Mouse (Mus musculus): ENCODE results near the gene Gcnt2. TPM values are rescaled to one million over a fixed set of nuclear protein-coding genes. Genes with fewer than 3 reads are reported as not detected.
A peak's percentile ranks its signal among the peaks of the same experiment; 100 is the strongest.

The Gcnt2 gene
- polyA plus RNA-seq, 1 experiment from 2014 or later: 3.6 TPM

DNA sequence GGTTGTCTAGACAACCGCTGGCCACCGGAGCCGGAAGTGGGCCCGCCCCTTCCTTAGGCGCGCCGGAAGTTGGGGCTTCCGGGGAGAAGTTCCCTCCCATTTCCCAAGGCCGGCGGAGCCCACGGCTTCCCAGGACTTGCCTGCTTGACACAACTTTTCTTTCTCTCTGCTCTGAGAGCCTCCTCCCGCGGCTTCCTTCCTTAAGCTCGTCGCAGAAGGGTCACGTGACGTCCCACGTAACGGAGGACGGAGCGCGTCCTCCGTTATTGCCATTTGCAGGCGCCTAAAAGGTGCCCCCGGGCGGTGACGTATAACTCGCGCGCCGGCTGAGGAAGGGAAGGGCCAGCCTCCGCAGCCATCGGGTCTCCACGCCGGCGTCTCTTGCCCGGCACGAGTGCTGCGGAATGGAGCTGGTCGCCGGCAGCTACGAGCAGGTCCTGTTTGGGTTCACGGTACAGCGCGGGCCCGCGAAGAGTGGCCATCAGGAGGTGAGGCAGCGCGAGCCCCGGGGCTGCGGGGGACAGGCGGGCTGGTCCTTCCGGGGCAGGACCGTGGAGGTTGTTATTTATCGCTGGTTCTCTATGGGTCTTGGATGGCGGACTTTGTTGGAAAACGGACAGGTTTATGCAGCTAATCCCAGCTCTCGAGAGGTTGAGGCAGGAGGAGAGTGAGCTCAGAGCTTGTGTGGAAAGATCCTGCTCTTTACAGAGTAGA lies 141.5 kb downstream of the Gcnt2 start, which contains the start of gene Pak1ip1:
Pak1ip1 (plus strand) TSS at position 98 of the 714 bp plus-strand sequence.
- no peaks in the 10 kb centered on the region for H3K27me3 ChIP-seq (ENCODE audit: control insufficient read depth, insufficient read depth, low read length)
- no peaks in the 10 kb centered on the region for H3K4me1 ChIP-seq (ENCODE audit: control insufficient read depth, insufficient read depth, low read length)
- peak within 1 kb of the TSS; percentile 78 for H3K4me2 ChIP-seq (ENCODE audit: low read depth, low read length)
- no peaks in the 10 kb centered on the region for H3K36me3 ChIP-seq (replicated peaks; ENCODE audit: control insufficient read depth, insufficient read depth, low read depth, low read length)
- peak within 1 kb of the TSS; percentile 76 for H3K9ac ChIP-seq (replicated peaks; ENCODE audit: low read length)
- DNase-seq (ENCODE audit: low spot score) (peak; percentile 93), ATAC-seq (replicated peaks; ENCODE audit: insufficient number of reproducible peaks, low FRiP score, low TSS enrichment, low read depth) (peak; percentile 91)
- H3K27ac ChIP-seq (replicated peaks; ENCODE audit: low read depth, low read length): peak within 1 kb of the TSS; percentile 87
- H3K4me3 ChIP-seq (ENCODE audit: low read depth, low read length): peak within 1 kb of the TSS; percentile 89
- under 1% methylated on average over 58 of the region's 58 CpGs for WGBS
- H3K9me3 ChIP-seq (replicated peaks; ENCODE audit: control insufficient read depth, low read length): no peaks in the 10 kb centered on the region

DNA sequence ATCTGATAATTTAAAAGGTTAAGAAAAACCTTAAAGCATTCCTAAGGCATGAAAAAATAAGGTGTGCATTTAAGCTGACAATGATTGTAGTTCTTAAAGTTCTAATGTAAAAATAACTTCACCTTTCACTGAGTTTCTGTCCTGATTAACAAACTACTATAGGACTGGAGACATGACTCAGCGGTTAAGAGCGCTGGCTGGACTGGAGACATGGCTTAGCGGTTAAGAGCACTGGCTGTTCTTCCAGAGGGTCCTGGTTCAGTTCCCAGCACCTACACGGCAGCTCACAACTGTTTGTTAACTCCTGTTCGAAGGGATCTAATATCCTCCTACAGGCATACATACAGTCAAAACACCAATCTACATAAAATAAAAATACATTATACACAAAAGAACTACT lies 142.4 kb downstream of the Gcnt2 start:
- Histone ChIP-seq H3K4me3 (ENCODE audit: low read depth, low read length) (no peak overlapping the region), H3K27ac (replicated peaks; ENCODE audit: low read depth, low read length) (no peak overlapping the region), H3K9me3 (replicated peaks; ENCODE audit: control insufficient read depth, low read length) (no peaks in the 10 kb centered on the region), H3K9ac (replicated peaks; ENCODE audit: low read length) (no peak overlapping the region), H3K4me2 (ENCODE audit: low read depth, low read length) (peak overlapping the region; percentile 27), H3K4me1 (ENCODE audit: control insufficient read depth, insufficient read depth, low read length) (no peaks in the 10 kb centered on the region), H3K36me3 (replicated peaks; ENCODE audit: control insufficient read depth, insufficient read depth, low read depth, low read length) (no peaks in the 10 kb centered on the region), H3K27me3 (ENCODE audit: control insufficient read depth, insufficient read depth, low read length) (no peaks in the 10 kb centered on the region)
- ATAC-seq (replicated peaks; ENCODE audit: insufficient number of reproducible peaks, low FRiP score, low TSS enrichment, low read depth): no peak
- DNase-seq (ENCODE audit: low spot score): no peak
- 81% methylated on average over 5 of the region's 5 CpGs for WGBS

DNA sequence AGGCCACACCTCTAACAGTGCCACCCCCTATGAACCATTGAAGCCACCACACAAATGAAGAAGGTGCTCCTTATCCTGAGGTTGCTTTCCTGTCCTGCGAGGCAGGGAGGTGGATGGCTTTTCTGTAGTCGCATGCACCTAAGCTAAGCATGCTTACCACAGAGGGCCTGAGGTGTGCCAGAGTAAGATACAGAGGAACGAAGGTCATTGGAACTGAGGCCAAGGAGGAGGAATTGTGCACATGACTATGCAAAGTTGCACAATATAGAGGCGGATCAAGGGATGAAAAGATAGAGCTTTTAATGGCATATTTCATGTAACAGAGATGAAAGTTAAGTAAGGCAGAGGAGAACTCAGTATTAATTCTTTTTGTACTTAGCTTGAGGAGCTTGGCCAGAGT lies 146.7 kb downstream of the Gcnt2 start:
- no peak for DNase-seq (ENCODE audit: low spot score)
- Histone ChIP-seq H3K36me3 (replicated peaks; ENCODE audit: control insufficient read depth, insufficient read depth, low read depth, low read length) (peaks cover 9% of the 10 kb centered on the region), H3K4me3 (ENCODE audit: low read depth, low read length) (no peak overlapping the region), H3K9me3 (replicated peaks; ENCODE audit: control insufficient read depth, low read length) (no peaks in the 10 kb centered on the region), H3K27ac (replicated peaks; ENCODE audit: low read depth, low read length) (no peak overlapping the region), H3K9ac (replicated peaks; ENCODE audit: low read length) (no peak overlapping the region), H3K4me2 (ENCODE audit: low read depth, low read length) (no peak overlapping the region), H3K4me1 (ENCODE audit: control insufficient read depth, insufficient read depth, low read length) (no peaks in the 10 kb centered on the region), H3K27me3 (ENCODE audit: control insufficient read depth, insufficient read depth, low read length) (no peaks in the 10 kb centered on the region)
- 90% methylated on average over 4 of the region's 4 CpGs for WGBS
- ATAC-seq (replicated peaks; ENCODE audit: insufficient number of reproducible peaks, low FRiP score, low TSS enrichment, low read depth): no peak

DNA sequence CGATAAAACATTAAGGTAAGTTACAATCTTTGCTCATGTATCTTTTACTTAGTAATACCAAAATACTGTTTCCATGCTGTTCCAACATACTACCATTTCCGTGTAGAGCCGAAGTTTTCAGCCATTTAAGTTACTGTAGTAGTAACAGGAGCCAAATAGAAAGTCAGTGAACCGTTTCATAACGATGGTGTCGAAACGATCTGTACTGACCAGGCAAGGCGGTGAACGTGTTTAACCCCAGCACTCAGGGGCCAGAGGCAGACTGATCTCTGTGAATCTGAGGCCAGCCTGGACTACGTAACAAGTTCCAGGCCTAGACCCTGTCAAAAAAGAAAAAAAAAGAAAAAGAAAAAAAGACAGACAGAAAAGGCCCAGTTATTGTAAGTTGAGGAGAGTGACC lies 148.7 kb downstream of the Gcnt2 start:
- Histone ChIP-seq H3K9ac (replicated peaks; ENCODE audit: low read length) (no peak overlapping the region), H3K4me1 (ENCODE audit: control insufficient read depth, insufficient read depth, low read length) (no peaks in the 10 kb centered on the region), H3K27ac (replicated peaks; ENCODE audit: low read depth, low read length) (no peak overlapping the region), H3K9me3 (replicated peaks; ENCODE audit: control insufficient read depth, low read length) (no peaks in the 10 kb centered on the region), H3K36me3 (replicated peaks; ENCODE audit: control insufficient read depth, insufficient read depth, low read depth, low read length) (peaks cover 12% of the 10 kb centered on the region), H3K4me3 (ENCODE audit: low read depth, low read length) (no peak overlapping the region), H3K27me3 (ENCODE audit: control insufficient read depth, insufficient read depth, low read length) (no peaks in the 10 kb centered on the region), H3K4me2 (ENCODE audit: low read depth, low read length) (no peak overlapping the region)
- ATAC-seq (replicated peaks; ENCODE audit: insufficient number of reproducible peaks, low FRiP score, low TSS enrichment, low read depth): no peak
- no peak for DNase-seq (ENCODE audit: low spot score)
- 94% methylated on average over 10 of the region's 10 CpGs for WGBS

DNA sequence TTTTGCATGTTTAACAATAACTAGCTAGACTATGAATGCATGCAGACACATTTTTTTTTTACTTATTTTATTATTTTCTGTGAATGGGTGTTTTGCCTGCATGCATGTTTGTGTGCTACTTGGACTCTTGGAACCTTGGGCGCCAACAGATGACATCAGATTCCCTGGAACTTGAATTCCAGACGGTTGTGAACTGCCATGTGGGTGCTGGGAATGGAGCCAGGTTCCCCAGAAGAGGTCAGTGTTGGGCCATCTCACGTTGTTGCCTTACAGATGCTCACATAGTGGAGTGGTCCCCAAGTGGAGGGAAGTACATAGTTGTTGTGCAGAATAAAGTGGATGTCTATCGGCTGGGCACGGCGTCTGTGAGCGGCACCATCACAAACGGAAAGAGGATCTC lies 149.4 kb downstream of the Gcnt2 start:
- ATAC-seq (replicated peaks; ENCODE audit: insufficient number of reproducible peaks, low FRiP score, low TSS enrichment, low read depth): no peak
- no peak overlapping the region for H3K4me2 ChIP-seq (ENCODE audit: low read depth, low read length)
- H3K27me3 ChIP-seq (ENCODE audit: control insufficient read depth, insufficient read depth, low read length): no peaks in the 10 kb centered on the region
- no peaks in the 10 kb centered on the region for H3K4me1 ChIP-seq (ENCODE audit: control insufficient read depth, insufficient read depth, low read length)
- DNase-seq (ENCODE audit: low spot score): no peak
- no peak overlapping the region for H3K27ac ChIP-seq (replicated peaks; ENCODE audit: low read depth, low read length)
- H3K9me3 ChIP-seq (replicated peaks; ENCODE audit: control insufficient read depth, low read length): no peaks in the 10 kb centered on the region
- H3K36me3 ChIP-seq (replicated peaks; ENCODE audit: control insufficient read depth, insufficient read depth, low read depth, low read length): peaks cover 12% of the 10 kb centered on the region
- no peak overlapping the region for H3K9ac ChIP-seq (replicated peaks; ENCODE audit: low read length)
- 87% methylated on average over 8 of the region's 8 CpGs for WGBS
- H3K4me3 ChIP-seq (ENCODE audit: low read depth, low read length): no peak overlapping the region

Small RNA genes within 50 kb of the gene (microRNA-seq; reads per million reads assigned to microRNA genes)
- not detected for gene Mir5124a (ENCODE audit: borderline number of aligned reads)

Other genes starting within 250 kb of the Gcnt2 start
- 7.7 and 8.4 TPM in 2 replicates for gene Tfap2a, start 121.4 kb upstream of the Gcnt2 start, polyA plus RNA-seq (2014; fragmentation: Nextera tagmentation; extraction: Ambion mirVana)
- gene Pak1ip1, start 141.3 kb downstream of the Gcnt2 start, polyA plus RNA-seq (2014; fragmentation: Nextera tagmentation; extraction: Ambion mirVana): 78.2 and 79.1 TPM in 2 replicates
- gene Tmem14c, start 156.5 kb downstream of the Gcnt2 start, polyA plus RNA-seq (2014; fragmentation: Nextera tagmentation; extraction: Ambion mirVana): 218 and 225 TPM in 2 replicates
- 0.94 and 1.5 TPM in 2 replicates for gene Mak, start 220.0 kb downstream of the Gcnt2 start, polyA plus RNA-seq (2014; fragmentation: Nextera tagmentation; extraction: Ambion mirVana)

Data from embryonic facial prominence, embryonic 11.5 days (tissue).